Mouse (Mus musculus) midbrain, embryonic 16.5 days (tissue): Measurements from ENCODE around the gene Dock7. TPM values are rescaled to one million over a fixed set of nuclear protein-coding genes. Genes with fewer than 3 reads are reported as not detected.
"Not testable (repeated sequence)": the region's sequence is repeated elsewhere in the genome, so short reads cannot be mapped to it uniquely, and the experiment has no call there.

Experiments
- ATAC-seq: fragments of 200-750 bp; cut with Nextera tagmentation; 2 replicates; pipeline ENCODE4 v1.8.0; 2017; ENCODE audit warnings: moderate TSS enrichment
- H3K27ac ChIP-seq: fragments of 300-500 bp; sonication (generic); 2 replicates; pipeline ENCODE4 v1.5.1; 2014; ENCODE audit warnings: mild to moderate bottlenecking, low read length, mixed read lengths
- H3K27me3 ChIP-seq: fragments of 300-500 bp; sonication (generic); 2 replicates; pipeline ENCODE4 v1.6.1; 2014; ENCODE audit warnings: low read depth, low read length, mixed read lengths; ENCODE audit not compliant: control insufficient read depth, insufficient read depth
- H3K36me3 ChIP-seq: fragments of 300-500 bp; sonication (generic); 2 replicates; pipeline ENCODE4 v1.6.1; 2014; ENCODE audit warnings: mild to moderate bottlenecking, low read length, moderate library complexity, mixed read lengths; ENCODE audit not compliant: control insufficient read depth, insufficient read depth
- H3K4me1 ChIP-seq: fragments of 300-500 bp; sonication (generic); 2 replicates; pipeline ENCODE4 v1.6.1; 2014; ENCODE audit warnings: mild to moderate bottlenecking, low read length, mixed read lengths; ENCODE audit not compliant: control insufficient read depth, insufficient read depth
- H3K4me2 ChIP-seq: fragments of 300-500 bp; sonication (generic); 2 replicates; pipeline ENCODE4 v1.6.1; 2014; ENCODE audit warnings: mild to moderate bottlenecking, low read length, mixed read lengths
- H3K4me3 ChIP-seq: fragments of 300-500 bp; sonication (generic); 2 replicates; pipeline ENCODE4 v1.5.1; 2014; ENCODE audit warnings: low read depth, mild to moderate bottlenecking, low read length, moderate library complexity, mixed read lengths
- H3K9ac ChIP-seq: fragments of 300-500 bp; sonication (generic); 2 replicates; pipeline ENCODE4 v1.6.1; 2014; ENCODE audit warnings: low read depth, low read length, mixed read lengths
- H3K9me3 ChIP-seq: fragments of 300-500 bp; sonication (generic); replicated peaks from 2 replicates; pipeline ENCODE4 v1.6.1; 2014; ENCODE audit warnings: mild to moderate bottlenecking, low read length, mixed read lengths; ENCODE audit not compliant: control insufficient read depth, poor library complexity, severe bottlenecking
- WGBS: fragments of 180-500 bp; shearing (Covaris S2); extraction: QIAGEN DNeasy Blood & Tissue Kit; methylation state at CpG from one replicate; pipeline ENCODE4 v1.1.7; 2014; 5-methylcytosine and 5-hydroxymethylcytosine counted together
- polyA plus RNA-seq: library from polyadenylated mRNA; unstranded; fragments of >200 nt; fragmentation: Nextera tagmentation; extraction: Ambion mirVana; gene quantifications from 2 replicates; pipeline ENCODE4 v1.2.1, GENCODE M21; 2015

Dock7 gene
- polyA plus RNA-seq, 1 experiment from 2014 or later: 64.4 TPM

DNA sequence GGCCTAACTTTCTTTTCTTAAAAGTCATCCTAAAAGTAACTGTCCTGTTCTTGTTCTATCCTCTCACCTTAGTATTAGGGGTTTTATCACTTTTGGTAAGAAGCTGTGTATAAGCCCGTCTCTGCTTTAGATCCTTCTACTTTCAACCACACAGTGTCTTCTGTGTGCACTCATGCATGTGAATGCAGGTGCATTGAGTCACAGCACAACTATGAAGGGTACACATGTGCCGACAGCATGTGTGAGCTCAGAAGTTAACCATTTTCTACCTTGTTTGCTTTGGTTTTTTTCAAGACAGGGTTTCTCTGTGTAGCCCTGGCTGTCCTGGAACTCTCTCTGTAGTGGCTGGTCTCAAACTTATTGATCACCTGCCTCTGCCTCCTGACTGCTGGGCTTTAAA lies 114.4 kb downstream of the Dock7 start:
- 89% methylated on average over 2 of the region's 2 CpGs for WGBS
- no peak for ATAC-seq
- Histone ChIP-seq H3K9ac (no peak overlapping the region), H3K9me3 (no peaks in the 10 kb centered on the region), H3K27ac (no peak overlapping the region), H3K4me1 (no peaks in the 10 kb centered on the region), H3K4me2 (no peak overlapping the region), H3K4me3 (no peak overlapping the region), H3K36me3 (peaks cover 18% of the 10 kb centered on the region), H3K27me3 (no peaks in the 10 kb centered on the region)

DNA sequence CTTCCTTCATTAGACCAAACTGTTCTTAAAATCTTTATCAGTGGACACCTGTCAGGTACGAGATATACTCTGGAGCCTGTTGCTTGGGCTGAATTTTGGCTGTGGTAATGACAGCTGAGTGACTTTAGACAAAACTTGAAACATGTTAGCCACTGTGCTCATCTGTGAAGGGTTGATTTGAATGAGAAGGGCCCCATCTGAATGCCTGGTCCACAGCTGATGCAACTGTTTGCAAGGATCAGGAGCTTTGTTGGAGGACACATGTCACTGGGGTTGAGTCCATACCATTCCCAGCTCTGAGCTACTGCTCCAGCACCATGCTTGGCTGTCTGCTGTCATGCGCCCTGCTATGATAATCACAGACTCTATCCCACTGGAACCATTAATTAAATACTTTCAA lies 115.1 kb downstream of the Dock7 start:
- Histone ChIP-seq H3K4me2 (no peak overlapping the region), H3K36me3 (peaks cover 14% of the 10 kb centered on the region), H3K9ac (no peak overlapping the region), H3K4me3 (no peak overlapping the region), H3K4me1 (no peaks in the 10 kb centered on the region), H3K27ac (no peak overlapping the region), H3K9me3 (no peaks in the 10 kb centered on the region), H3K27me3 (no peaks in the 10 kb centered on the region)
- 98% methylated on average over 2 of the region's 2 CpGs for WGBS
- no peak for ATAC-seq

DNA sequence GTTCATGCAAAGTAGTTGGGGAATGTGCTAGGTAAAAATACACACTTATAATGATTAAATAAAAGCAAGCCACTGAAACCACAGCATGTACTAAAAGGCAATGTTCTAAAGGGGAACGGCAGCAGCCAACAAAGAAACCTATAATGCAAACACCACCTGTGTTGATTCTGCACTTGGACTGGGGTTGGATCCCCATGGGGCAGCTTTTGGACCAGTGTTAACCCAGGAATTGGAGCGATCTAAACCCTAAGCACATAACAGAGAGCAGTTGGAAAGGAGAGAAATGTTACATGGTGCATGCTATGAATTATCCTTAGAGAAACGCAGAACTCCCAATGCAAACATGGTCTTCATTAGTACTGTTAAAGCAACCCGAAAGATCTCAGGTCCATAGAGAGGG lies 127.2 kb downstream of the Dock7 start:
- ATAC-seq: no peak
- Histone ChIP-seq H3K27ac (no peak overlapping the region), H3K4me2 (no peak overlapping the region), H3K36me3 (peaks cover 12% of the 10 kb centered on the region), H3K4me3 (no peak overlapping the region), H3K9me3 (no peaks in the 10 kb centered on the region), H3K27me3 (no peaks in the 10 kb centered on the region), H3K4me1 (no peaks in the 10 kb centered on the region), H3K9ac (no peak overlapping the region)
- 86% methylated on average over 4 of the region's 4 CpGs for WGBS

DNA sequence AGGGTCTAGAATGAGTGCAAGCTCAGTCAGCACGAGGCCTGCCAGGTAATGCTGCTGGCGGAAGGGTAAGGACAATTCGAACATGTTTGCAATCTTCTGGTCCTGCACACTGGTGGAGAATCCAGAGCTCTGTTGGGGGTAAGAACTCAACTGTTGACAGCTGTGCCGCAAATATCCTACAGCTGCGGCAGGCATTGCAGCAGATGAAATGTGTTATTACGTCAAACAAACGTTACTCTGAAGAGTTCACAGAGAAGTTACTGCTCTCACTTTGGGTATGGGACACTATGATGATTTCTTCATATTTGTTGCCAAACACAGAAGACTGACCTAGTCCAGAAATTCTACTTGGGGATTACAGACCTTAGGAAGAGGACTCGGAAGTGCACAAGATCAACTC lies 136.0 kb downstream of the Dock7 start:
- H3K27ac ChIP-seq: no peak overlapping the region
- no peaks in the 10 kb centered on the region for H3K9me3 ChIP-seq
- H3K27me3 ChIP-seq: no peaks in the 10 kb centered on the region
- no peak overlapping the region for H3K4me2 ChIP-seq
- H3K36me3 ChIP-seq: peaks cover 16% of the 10 kb centered on the region
- no peak for ATAC-seq
- H3K4me1 ChIP-seq: no peaks in the 10 kb centered on the region
- no peak overlapping the region for H3K4me3 ChIP-seq
- 91% methylated on average over 8 of the region's 8 CpGs for WGBS
- H3K9ac ChIP-seq: no peak overlapping the region

DNA sequence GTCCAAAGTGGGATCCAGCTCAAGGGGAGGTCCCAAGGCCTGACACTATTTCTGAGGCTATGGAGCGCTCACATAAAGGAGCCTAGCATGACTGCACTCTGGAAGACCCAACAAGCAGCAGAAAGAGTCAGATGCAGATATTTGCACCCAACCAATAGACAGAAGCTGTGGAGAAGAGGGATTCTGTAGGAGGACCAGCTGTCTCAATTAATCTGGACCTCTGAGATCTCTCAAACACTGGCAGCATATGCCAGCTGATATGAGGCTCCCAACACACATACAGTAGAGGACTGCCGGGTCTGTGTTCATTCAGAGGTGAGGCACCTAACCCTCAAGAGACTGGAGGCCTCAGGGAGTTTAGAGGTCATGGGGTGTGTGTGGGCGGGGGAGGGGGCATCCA lies 140.7 kb downstream of the Dock7 start:
- not testable (repeated sequence) for H3K4me2 ChIP-seq, ATAC-seq, H3K9ac ChIP-seq, H3K27me3 ChIP-seq, H3K9me3 ChIP-seq, H3K27ac ChIP-seq, H3K4me1 ChIP-seq, H3K4me3 ChIP-seq
- H3K36me3 ChIP-seq: peaks cover 11% of the 10 kb centered on the region
- 96% methylated on average over 3 of the region's 3 CpGs for WGBS

DNA sequence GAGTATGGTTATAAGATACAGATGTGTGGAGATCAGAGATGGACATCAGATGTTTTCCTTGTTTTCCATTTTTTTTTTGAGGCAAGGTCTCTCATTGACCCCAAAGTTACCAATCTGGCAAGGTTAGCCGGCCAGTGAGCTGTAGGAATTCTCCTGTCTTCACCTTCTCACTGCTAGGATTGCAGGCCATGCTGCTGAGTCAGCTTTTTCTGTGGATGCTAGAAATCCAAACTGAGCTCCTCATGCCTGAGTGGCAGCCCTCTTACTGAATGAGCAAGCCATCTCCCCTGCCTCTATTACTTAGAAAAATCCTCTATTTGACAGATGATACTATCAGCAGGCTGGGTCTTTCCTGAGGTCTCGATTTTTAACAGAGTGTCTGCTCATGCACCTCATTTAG lies 142.0 kb downstream of the Dock7 start:
- no peaks in the 10 kb centered on the region for H3K27me3 ChIP-seq
- no peak overlapping the region for H3K27ac ChIP-seq
- 95% methylated on average over 2 of the region's 2 CpGs for WGBS

DNA sequence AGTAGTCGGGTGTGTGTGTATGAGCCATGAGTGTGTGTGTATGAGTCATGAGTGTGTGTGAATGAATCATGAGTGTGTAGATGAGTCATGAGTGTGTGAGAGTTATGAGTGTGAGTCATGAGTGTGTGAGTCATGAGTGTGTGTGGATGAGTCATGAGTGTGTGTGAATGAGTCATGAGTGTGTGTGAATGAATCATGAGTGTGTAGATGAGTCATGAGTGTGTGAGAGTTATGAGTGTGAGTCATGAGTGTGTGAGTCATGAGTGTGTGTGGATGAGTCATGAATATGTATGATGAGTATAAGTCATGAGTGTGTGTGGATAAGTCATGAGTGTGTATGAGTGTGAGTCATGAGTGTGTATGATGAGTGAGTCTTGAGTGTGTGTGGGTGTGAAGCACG lies 142.4 kb downstream of the Dock7 start:
- H3K4me1 ChIP-seq, H3K27me3 ChIP-seq, ATAC-seq, H3K9me3 ChIP-seq, H3K4me2 ChIP-seq, H3K9ac ChIP-seq, H3K4me3 ChIP-seq, H3K27ac ChIP-seq: not testable (repeated sequence)
- WGBS: 100% methylated on average over 2 of the region's 2 CpGs
- peaks cover 13% of the 10 kb centered on the region for H3K36me3 ChIP-seq

More for the DNA sequence above, 142.0 kb downstream of the Dock7 start:
- Histone ChIP-seq H3K4me1 (no peaks in the 10 kb centered on the region), H3K9me3 (no peaks in the 10 kb centered on the region), H3K36me3 (peaks cover 11% of the 10 kb centered on the region; the same call in 1 of the 2 replicates), H3K4me2 (no peak overlapping the region), H3K4me3 (no peak overlapping the region), H3K9ac (no peak overlapping the region)
- ATAC-seq: no peak

DNA sequence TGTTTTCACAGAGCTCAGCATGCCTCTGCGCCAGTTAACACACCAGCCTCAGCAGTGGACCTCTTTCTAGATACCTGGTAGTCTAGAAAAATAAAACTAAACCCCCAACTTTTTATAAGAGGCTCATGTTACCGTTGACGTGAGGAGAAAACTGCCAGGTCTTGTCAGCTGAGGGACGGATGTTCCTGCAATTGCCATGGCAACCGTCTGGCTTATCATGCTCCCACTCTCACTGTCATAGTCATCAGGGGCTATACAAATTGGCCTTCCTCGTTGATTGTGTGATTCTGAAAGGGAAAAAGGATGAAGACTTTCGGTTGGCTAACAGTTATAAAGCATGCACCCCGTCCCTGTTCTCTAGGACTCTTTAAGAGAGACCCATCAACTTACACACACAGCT lies 145.0 kb downstream of the Dock7 start:
- peaks cover 16% of the 10 kb centered on the region for H3K36me3 ChIP-seq
- no peaks in the 10 kb centered on the region for H3K27me3 ChIP-seq
- no peak overlapping the region for H3K9ac ChIP-seq
- H3K4me1 ChIP-seq: no peaks in the 10 kb centered on the region
- no peaks in the 10 kb centered on the region for H3K9me3 ChIP-seq
- no peak overlapping the region for H3K27ac ChIP-seq
- H3K4me2 ChIP-seq: no peak overlapping the region
- no peak overlapping the region for H3K4me3 ChIP-seq
- WGBS: 45% methylated on average over 8 of the region's 8 CpGs
- no peak for ATAC-seq

DNA sequence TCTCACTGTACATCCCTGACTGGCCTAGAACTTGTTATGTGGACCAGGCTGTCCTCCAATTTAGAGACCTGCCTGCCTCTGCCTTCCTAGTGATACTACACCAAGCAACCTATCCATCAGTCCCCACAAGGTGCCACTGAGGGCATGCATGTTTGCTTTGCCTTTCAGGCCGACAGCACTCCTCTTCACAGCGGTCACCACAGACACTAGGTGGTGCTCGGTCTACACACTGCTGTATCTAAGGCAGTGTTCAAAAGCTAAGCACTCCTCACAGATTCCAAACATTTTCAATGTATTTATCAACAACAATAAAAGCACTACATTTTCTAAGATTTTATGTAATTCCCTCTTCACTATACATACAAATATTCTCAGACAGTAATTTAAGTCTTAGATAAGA lies 150.8 kb downstream of the Dock7 start:
- Histone ChIP-seq H3K27ac (no peak overlapping the region), H3K9me3 (no peaks in the 10 kb centered on the region), H3K4me2 (no peak overlapping the region), H3K4me3 (no peak overlapping the region), H3K27me3 (no peaks in the 10 kb centered on the region), H3K4me1 (no peaks in the 10 kb centered on the region), H3K36me3 (peaks cover 37% of the 10 kb centered on the region), H3K9ac (no peak overlapping the region)
- ATAC-seq: no peak
- 94% methylated on average over 3 of the region's 3 CpGs for WGBS

DNA sequence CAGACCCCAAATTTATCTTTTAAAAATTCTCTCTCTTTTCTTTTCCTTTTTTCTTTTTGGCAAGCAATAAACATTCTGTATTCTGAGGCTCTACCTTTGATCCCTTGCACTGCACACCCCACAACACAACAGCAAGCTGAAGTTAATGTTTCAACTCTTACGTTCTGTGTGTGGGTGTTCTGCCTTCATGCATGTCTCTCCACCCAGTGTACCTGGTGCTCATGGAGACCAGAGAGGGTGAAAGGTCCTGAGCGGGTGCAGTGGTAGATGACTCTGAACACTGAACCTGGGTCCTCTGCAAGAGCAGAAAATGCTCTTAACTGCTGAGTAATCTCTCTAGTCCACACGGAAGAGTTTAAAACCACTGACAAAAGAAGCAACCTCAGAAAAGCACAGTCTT lies 160.5 kb downstream of the Dock7 start:
- Histone ChIP-seq H3K9me3 (no peaks in the 10 kb centered on the region), H3K9ac (no peak overlapping the region), H3K4me2 (no peak overlapping the region), H3K4me1 (no peaks in the 10 kb centered on the region), H3K36me3 (peaks cover 25% of the 10 kb centered on the region), H3K4me3 (no peak overlapping the region), H3K27me3 (no peaks in the 10 kb centered on the region), H3K27ac (no peak overlapping the region)
- ATAC-seq: no peak
- WGBS: 93% methylated on average over 3 of the region's 3 CpGs
